Mouse (Mus musculus) adrenal gland, postnatal 14 days (tissue): ENCODE measurements at regions not wholly inside any gene's neighbourhood (a gene's known extent, or its start where the extent isn't known, plus 50 kb on each side); places are given as distances from the start of the nearest gene placed in this dataset.

Experiments used
- DNase-seq: peaks from one replicate; pipeline ENCODE4 v3.0.0; 2021; ENCODE audit warnings: mixed read lengths

DNA sequence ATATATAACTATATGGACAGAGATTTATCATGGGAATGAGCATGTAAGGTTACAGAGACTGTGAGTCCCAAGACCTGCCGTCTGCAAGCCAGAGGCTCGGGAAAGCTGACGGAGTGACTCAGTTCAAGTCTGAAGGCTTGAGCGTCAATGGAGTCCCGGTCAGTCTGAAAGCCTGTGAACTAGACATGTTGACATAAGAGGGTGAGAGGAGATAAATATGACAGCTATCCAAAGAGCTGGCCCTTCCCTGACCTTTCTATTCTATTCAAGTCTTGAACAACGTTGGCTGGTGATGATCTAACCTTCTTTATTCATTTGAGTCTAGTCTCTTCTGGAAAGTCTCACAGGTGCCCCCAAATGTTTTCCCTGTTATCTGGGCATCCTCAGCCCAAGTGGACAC is 223.8 kb upstream of the Zfp637 start:
- no peak for DNase-seq

DNA sequence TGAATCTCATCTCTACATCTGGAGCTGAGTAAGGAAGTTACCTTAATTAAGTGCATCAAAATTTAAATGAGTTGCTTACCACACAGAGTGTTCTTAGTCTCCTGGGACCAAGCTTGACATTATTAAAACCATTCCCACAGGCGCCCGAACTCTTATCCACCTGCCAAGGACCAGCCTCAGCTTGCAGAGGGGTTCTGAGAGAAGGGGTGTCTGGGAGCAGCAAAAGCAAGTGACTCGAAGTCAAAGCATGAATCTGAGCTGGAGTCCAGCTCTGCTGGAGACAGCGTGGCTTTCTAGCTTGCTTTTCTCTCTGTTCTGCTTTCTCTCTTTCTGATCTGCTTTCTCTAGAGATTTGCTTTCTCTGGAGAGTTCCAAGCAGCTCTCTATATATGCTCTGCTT is 223.0 kb upstream of the Zfp637 start:
- DNase-seq, result no peak

DNA sequence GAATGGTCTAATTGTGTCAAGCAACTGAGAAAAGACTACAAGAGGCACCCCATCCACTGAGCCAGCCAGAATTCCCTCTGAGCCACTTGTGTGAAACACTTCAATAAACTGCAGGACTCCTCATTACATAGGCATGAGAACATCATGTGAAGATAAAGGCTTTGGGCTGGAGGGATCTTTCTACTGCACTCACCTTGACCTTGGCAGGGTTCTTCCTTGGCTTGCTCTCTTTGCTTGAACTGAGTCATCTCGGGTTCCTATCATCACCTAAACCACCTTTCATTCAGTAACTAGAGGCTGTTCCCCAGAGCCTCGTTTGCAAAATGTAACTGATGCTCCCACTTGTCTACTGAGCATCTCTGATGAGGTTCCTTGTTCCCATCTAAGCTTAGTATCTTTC is 221.4 kb upstream of the Zfp637 start:
- DNase-seq, result no peak

DNA sequence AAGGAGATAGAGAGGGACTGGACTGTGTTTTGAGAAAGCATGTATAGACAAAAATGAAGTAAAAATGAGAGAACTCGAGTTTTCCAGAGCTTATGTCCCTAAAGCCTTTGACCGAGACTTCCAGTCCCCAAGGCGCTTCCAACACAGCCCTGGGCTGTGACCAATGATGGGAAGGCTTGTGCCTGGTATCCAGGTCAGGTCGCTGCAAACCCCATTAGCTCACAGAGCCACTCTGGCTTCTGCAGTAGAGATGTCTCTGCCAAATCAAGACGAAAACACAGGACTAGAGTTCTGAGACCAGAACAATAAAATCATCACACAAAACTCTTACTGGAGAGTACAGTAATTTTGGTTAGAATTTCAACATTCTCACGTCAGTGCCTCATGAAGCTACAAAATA is 218.5 kb upstream of the Zfp637 start:
- peak; percentile 26 for DNase-seq

DNA sequence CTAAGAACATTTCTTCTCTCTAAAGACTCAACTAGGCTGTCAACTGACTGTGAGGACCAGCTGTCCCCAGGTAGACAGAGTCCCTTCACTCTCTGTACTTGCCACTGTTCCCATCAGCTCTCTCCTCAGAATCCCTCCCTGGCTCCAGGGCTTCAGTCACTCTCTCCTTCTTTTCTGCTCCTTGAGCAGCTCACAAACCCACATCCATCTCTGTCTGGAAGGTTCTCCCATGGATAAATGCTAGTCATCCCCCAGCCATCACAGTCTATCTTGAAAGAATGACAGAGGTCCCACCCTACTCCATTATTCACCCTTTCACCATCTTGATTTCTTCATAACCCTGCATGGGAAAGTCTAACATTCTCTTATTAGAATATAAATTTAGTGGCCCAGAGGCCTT is 218.0 kb upstream of the Zfp637 start:
- no peak for DNase-seq

DNA sequence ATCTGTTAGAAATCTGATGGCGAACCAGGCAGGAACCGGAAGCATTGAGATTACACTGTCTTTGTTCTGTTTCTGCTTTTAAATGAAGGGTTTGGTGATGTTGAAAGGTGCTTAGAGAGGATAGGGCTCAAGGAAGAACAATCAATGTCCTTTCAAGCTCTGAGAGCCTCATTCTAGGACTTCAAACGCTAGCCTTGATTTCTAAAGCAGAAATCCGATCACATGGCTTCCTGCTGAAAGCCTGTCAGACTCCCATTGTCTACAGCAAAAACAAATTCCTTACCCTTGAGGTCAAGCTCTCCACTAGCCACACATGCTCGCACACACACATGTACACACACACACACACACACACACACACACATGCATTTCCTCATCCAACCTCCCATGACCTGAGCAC is 215.3 kb upstream of the Zfp637 start:
- DNase-seq, result no peak

DNA sequence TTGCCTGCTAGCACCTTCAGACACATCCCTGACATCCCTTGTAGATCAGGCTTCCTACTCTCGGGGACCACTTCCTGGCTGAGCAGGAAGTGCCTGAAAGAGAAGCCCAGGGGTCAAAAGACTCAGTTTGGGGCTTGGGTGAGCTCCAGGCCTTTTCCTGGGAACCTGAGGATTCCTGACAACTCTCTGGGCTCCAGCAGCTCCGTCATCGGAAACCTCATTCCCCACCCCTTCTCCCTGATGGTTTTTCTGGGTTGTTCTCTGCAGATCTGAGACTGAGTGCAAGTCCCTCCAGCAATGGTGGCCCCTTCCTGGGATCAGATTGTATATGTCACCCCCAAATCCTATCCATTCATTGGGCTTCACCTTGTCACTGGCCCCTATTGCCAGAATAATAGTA is 213.5 kb upstream of the Zfp637 start:
- no peak for DNase-seq

DNA sequence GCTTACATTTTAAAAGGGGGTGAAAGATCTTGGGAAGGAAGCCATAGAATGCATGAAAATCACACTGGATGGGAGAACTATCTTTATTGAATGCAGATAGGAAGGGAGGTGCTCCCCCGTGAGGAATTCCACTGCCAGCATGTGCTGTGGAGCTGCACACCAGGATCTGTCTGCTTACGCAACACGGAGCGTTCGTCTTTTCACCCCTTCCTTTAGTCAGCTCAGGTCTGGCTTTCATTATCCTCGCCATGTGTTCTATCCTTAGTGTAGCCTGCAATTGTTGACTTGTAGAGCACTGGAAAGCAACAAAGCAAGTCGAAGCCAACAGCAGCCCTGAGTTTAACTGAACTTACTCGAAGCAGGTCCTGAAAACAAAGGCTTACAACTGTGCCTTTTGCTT is 194.4 kb upstream of the Zfp637 start:
- peak; percentile 17 for DNase-seq

DNA sequence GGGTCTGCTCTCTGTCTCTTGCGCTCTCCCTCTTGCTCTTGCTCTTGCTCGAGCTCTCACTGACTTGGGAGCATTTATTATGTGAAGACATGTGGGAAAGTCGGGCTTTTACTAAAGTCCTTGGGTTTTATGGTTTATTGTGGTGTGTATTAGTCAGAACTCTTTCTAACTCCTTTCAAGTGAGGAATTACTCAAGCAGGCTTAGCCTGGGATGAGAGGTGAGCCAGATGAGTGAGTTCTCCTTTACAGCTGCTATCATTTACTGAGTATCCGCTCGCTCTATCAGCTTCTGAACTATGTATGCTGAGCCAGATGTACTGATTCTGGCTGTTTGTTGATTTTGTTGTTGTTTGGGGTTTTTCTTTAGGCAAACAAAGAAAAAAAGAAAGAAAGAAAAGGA is 190.4 kb upstream of the Zfp637 start:
- DNase-seq, result no peak

DNA sequence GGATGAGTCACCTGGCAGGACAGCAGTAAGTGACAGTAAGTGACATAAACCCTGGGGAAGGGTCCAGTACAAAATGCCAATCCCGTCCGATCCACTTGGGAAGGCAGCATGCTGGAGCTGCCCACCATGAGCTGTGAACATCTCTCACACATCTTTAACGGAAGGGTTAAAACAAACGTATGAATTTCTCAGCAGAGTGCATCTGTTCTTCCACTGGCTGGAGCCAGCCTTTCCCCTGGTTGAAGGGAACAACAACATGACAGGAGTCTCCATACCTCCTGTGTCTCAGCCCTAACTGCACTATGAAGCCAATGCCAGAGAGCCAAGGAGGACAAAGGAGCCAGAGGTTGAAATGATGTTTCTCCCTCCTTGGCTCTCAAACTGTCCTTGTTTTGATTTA is 189.4 kb upstream of the Zfp637 start:
- DNase-seq, result no peak

DNA sequence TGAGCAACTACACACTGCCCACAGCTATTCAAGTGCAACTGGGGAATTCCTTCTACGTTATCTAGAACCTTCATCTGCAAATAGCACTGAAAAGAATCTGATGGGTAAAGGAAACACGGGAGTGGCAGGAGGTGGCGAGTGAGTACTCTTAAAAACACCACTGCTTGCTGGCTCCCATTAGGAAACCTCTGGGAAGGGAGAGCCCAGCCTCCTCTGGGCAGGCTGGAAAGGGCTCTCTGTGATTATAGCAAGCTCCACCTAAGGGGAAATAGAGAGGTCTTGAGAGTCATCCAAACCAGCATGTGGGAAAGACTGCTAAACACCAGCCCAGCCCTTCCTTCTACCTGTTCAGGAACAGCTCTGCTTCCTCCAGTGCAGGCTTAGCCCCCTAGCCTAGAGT is 189.0 kb upstream of the Zfp637 start:
- no peak for DNase-seq

DNA sequence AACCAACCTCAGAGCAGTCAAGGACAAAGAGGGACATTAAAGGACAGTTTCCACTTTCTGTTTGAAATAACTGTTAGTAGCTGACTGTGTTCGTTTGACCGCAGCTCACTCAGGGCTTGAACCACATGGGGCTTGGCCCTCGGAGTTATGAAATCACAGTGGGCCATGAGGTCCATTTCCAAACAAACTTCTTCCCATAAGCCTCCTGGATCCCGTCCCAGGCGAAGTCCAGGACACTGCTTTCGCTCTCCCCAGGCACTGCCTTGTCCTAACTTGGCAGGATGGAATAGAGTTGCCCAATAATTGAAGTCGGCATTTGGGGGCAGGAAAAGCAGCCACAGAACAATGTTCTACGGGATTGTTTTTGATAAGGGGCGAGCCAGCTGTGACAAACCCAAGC is 188.1 kb upstream of the Zfp637 start:
- peak; percentile 73 for DNase-seq

DNA sequence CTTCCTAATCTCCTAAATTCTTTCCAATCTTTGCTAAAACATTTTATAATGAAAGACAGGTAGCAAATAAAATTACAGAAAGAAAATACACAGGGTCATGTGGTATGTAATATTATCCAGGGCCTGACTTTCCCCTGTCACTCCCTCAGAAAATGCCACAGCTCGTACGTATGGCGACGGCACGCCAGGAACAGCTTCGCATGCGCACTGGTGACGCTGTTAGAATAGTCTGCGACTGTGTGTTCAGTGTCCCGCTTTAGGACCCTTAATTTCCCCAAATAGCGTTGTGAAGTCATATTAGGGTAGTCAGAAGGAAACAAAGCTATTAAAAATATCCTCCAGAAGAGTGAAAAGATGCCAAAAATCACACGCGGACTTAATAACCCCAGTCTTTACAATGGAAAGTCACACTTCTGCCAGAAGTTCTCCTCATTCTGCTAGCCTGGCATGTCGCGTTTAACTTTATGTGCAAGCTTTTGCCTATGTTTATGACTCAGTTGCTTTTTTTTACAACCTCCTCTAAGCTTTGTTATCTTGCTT is 187.0 kb upstream of the Zfp637 start:
- DNase-seq, result no peak

DNA sequence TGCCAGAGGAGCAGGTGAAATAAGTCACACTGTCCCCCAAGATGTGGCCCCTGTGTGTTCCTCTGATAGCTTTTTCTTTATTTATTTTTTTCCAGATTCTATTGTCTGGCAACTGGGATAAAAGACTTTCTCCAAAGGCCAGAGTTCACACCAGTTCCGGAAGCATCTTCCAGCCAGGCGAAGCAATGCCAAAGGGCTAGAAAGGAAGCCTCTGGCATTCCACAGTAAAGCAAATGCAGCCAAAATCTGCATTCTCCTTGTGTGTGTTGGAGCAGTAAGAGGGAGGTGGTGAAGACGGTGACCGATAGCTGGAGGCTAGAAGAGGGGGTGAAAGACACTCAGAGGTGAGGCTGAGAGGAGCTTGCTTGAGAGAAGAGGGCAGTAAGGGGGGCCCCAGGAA is 185.0 kb upstream of the Zfp637 start:
- DNase-seq, result no peak

DNA sequence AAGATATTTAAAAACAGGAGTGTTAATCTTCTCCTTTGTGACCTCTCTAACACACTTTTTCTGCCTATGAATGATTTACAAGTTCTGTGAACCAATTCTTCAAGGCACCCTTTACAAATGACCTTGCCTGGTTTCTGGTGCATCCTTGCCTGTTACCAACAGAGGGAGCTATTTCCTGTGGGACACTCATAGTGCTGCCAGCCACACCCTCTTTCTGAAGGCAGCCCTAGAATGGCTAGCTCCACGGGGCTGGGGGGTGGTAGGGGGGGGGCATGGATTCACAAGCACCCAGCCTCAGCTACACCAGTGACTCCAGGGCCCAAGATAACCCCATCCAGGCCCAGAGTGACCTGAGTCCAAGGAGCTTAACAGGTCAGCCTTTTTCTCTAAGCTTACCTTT is 180.4 kb upstream of the Zfp637 start:
- DNase-seq, result peak; percentile 69

DNA sequence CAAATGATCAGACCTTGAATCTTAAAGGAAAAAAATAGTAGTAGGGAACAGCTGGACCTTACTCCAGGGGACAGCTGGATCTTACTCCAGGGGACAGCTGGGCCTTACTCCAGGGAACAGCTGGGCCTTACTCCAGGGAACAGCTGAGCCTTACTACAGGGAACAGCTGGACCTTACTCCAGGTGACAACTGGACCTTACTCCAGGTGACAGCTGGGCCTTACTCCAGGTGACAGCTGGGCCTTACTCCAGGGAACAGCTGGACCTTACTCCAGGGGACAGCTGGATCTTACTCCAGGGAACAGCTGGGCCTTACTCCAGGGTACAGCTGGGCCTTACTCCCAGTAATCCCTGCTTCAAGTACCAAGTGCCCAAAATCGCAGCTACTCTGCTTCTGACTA is 178.3 kb upstream of the Zfp637 start:
- no peak for DNase-seq

DNA sequence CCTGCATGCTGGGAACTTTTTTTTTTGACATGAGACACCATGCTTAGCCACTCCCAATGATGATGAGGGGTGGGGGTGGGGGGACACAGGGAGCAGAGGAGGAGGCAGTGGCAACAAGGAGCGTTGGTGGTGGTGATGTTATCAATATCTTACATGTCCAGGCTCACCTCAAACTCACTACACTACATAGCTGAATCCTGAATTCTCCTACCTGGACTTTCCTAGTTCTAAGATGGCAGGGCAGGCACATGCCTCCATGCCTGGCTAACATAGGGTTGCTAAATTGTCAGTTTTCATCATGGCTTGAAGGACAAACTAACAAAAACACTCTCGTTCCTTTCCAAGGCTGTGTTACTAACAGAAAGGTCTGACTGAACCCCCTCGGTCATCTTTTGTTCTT is 170.6 kb upstream of the Zfp637 start:
- DNase-seq, result no peak

DNA sequence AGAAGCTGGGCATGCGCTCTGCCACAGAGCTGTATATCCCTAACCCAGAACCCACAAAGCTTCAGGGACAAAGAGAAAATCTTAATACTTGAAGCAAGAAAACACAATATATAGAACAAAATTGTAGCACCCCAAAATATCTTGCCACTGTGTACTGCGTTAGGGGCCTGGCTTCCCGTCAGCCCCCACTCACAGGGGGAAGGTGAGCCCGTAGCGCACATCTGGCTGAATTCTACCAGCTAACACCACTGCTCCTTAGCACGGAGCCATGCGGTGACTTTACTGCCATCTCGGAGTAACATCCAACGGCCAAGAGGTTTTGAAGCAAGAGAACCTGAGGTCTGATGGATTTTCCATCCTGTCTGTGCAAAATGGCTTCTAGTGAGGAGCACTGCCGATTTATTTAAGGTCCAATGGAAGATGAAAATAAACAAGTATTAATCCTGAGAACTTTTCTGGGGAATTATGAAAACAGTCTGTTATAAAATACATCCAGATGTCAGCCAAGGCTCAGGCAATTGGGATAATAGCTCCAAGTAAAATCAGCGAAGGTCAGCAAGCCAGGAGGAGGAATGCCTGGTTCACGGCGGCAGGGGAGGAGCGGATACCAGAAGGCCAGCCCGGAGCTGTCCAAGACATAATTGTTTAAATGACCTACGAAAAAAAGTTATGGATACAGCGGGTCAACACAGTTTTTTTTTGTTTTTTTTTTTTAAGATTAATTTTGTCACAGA is 170.0 kb upstream of the Zfp637 start:
- DNase-seq, result no peak

DNA sequence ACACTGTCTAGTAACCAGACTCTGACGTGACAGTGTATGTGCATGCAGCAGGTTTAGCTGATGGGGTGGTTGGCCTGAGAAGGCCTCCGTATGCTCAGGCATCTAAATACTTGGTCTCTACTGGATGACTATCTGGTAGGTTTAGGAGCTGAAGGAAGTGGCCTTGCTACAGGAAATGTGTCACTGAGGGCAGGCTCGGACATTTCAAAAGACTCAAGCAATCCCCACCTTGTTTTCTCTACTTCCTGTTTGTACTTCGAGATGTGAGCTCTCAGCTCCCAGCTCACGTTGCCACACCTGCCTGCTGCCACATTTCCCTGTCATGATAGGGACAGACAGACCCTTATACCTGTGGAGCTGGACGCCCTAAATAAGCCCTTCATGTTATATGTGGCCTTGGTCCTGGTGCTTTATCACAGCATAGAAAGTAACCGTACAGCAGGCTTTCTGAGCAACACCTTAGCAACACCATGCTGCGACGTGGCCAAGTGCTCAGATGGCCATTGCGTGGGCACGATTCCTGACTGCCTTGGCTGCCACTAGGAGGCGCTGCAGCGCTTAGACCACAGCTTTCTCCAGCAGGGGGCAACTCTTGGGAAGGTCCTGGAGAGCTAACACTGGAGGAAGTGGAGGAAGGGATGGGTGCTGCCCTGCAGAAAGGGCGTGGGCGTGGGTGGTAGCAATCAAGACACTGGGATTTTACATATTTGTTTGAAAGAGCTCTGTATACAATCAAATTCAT is 165.8 kb upstream of the Zfp637 start:
- DNase-seq, result peak; percentile 50

DNA sequence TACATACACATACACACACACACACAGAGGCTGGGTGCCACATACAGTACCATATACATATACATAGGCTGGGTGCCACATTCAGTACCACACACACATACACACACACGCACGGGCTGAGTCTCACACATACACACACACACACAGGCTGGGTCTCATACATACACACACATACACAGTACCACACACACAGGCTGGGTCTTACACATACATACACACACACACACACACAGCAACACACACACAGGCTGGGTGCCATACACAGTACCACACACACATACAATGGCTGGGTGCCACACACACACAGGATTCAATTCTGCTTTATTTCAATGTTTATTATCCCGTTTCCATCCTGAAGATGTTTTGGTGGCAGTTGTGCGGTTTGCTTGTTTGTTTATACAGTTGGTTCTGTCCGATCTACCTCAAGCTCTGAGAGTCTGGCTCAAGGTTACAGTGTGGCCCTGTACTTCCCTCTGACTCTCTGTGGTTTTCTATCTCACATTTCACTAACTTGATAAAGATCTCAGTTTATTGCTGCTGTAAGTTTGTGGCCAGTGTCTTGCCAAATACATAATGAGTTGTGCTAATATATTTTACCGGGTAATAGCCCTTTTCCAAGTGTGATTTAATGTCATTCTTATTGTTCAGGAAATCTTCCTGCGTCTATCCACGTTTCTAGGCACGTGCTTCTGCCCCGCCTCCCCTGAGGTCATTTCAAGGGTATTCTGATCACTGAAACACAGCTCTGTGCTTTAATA is 164.7 kb upstream of the Zfp637 start:
- DNase-seq, result no peak

DNA sequence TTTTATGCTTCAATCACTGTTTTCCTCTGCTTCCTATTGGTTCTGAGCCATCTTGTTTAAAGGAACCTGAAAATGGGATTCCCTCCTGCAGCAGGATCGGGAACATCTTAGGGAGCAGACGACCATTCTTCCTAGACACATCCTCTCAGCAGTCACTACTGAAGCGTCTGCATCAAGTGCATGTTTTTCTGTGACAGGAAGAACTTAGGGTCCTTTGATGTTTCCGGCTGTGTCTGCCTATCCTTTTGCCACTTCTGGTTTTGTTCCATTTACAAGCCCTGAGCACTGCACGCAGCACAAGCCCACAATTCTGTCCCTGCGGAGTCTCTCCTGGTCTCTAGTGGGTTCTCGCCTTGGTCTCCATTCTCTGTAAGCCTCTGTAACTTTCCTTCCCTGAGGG is 163.9 kb upstream of the Zfp637 start:
- no peak for DNase-seq

DNA sequence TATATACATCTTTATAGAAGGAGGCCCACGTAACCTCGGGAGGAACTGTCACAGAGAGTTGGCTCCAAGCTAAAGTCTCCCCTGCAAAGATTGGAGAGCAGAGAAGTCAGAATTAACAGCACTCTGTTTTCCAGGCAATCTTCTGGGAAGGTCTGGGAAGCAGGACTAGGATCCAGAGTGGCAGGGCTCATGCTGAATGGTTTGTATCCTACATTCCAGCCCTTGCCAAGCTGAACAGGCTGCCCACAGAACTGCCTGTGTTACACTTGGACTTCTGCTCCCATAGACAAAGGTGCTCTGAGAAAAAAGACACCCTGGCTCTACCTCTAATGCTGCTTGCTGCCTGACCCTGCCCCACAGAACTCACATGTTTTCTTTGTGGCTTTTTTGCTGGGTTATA is 163.2 kb upstream of the Zfp637 start:
- DNase-seq, result no peak

DNA sequence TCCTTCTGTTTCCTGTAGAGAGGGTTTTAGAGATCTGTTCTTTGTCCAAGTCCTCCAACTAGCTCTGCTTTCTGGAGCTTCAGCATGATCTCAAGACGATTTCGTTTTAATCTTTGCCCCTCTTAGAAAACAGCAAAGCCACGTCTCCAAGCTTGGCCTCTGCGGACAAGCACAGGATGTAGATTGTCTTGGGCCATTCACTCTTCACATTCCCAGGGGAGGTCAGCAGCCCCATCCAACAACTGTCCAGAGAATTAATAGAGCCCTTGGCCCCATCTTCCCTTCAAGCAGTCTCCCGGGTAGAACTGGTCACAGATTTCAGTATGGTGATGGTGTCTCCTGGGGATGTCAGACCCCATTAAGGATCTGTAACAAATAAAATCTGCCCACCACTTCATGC is 162.7 kb upstream of the Zfp637 start:
- DNase-seq, result no peak
